Mouse (Mus musculus) heart, postnatal 25 days (tissue): ENCODE results near the gene Tigd4. TPM values are rescaled to one million over a fixed set of nuclear protein-coding genes. Genes with fewer than 3 reads are reported as not detected.

Experiments
- DNase-seq: peaks from one replicate; pipeline ENCODE4 v3.0.0; 2022; ENCODE audit warnings: low spot score
- intact Hi-C: fragments of 180-260 bp; cut with DNase I; formaldehyde crosslinking; loops from one replicate; pipeline ENCODE4 v1.15.1; 2025
- total RNA-seq, 2 experiments: library from RNA; stranded (reverse); gene quantifications; 2 replicates each; pipeline ENCODE4 v1.2.3; 2021

Gene Tigd4
- total RNA-seq, 2 experiments from 2014 or later: 0.08 TPM; not detected in 1

DNA sequence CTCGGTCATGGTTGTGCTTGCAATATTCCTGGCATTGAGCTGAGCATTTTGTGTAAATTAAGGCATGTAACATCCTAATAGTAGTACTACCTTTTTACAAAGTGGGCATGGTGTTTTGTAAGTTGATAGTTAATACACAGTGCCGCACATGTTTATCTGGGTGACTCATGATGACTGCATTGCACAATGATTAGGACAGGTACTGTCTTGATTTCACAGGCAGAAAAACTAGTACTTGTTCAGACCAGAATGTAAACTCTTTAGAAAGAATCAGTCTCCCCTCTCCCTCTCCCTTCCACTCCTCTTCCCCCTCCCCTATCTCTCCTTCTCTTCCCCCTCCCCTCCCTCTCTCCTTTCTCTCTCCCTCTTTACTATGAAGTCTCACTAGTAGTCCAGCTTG lies 9.4 kb downstream of the Tigd4 start:
- intact Hi-C loops: no loop called here
- no peak for DNase-seq

GRCm38 (mm10) chr3:84603212-84603611 lies 9.8 kb downstream of the Tigd4 start:
- intact Hi-C loops: no loop called here
- no peak for DNase-seq

GRCm38 (mm10) chr3:84610183-84610710 lies 16.9 kb downstream of the Tigd4 start:
- DNase-seq: no peak

DNA sequence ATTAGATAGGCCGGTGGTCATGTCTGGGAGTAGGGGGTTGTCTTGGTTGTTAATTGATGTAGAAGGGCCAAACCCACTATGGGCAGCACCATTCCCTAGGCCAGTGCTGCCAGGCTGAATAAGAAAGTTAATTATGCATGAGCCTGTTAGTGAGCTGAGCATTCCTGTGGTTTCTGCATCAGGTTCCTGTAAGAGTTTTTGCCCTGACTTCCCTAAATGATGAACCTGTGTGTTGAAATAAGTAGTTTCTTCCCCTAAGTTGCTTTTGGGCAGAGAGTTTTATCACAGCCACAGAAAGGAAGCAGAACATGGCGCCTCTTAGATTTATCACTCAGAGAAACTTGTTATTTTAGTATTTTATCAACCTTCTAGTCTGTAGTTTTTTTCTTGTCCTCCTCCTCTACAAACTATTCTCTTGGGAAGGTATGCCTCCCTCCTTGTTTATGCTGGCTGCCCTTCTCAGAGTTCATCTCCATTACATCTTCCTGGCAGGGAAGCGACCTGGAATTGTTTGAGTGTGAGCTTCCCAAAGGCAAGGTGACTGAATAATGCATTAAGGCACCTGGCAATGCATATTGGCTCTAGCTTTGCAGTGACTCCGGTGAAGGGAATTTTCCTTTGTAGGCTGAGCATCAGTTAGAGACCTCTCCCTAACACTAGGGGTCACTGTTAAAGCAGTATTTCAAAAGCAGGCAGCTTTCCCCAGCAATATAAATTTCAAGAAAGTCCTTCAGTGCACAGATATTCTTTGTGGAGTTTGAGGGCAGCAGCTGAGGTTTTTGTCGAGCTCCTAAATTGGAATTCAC lies 21.9 kb downstream of the Tigd4 start:
- no peak for DNase-seq
- intact Hi-C loops: loop anchor here (2.0 to 5.0 kb wide), 2 partner anchors 228 to 277 kb away; no protein-coding TSS in a partner anchor

More at GRCm38 (mm10) chr3:84610183-84610710, 16.9 kb downstream of the Tigd4 start:
- intact Hi-C loops: no loop called here

DNA sequence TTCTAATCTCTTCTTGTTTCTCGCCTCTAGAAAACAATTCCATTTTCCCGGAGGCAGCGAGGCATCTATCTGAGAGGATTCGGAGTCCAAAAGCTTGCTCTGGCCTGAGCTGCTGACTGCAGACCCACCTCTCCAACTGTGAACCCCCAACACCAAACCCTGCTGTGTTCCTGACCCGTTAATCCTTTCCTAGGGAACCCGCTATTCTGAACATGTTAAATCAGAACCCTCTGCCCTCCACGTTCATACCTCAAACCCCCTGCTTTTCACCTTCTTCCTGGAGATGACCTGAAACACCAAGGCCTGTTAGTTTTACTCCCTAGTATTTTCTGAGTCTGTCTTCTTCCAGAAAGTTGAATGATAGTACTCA lies 22.5 kb downstream of the Tigd4 start:
- intact Hi-C loops: loop anchor here (1.0 to 5.0 kb wide), 4 partner anchors 77 to 290 kb away; no protein-coding TSS in a partner anchor
- DNase-seq: no peak

GRCm38 (mm10) chr3:84618627-84619026 lies 25.3 kb downstream of the Tigd4 start:
- no peak for DNase-seq
- intact Hi-C loops: loop anchor here (5.0 kb wide), 1 partner anchor 274 kb away; no protein-coding TSS in a partner anchor

DNA sequence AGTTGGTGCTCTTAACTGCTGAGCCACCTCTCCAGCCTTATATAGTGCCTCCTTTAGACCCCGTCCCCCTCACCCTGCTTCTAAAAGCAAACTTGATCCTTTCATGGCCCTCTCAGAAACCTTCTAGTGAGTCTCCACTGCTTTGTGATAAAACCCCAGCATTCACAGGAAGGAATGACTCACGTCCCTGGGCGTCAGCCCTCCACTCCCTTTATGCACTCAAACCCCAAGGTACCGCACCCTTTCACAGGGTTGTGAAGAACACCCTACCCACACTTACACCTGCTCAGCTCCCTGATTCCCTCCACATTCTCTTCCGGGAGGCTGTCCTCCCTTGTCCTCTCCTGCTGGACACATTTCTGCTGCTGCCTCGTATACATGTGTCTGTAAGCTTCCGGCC lies 25.7 kb downstream of the Tigd4 start:
- no peak for DNase-seq
- intact Hi-C loops: loop anchor here (5.0 kb wide), 1 partner anchor 273 kb away; no protein-coding TSS in a partner anchor

- no peak for DNase-seq
- intact Hi-C loops: loop anchor here (5.0 kb wide), 1 partner anchor 273 kb away; no protein-coding TSS in a partner anchor
These were observed 26.4 kb downstream of the Tigd4 start for GRCm38 (mm10) chr3:84619725-84620124.

GRCm38 (mm10) chr3:84622026-84622425 lies 28.7 kb downstream of the Tigd4 start:
- DNase-seq: no peak
- intact Hi-C loops: no loop called here

DNA sequence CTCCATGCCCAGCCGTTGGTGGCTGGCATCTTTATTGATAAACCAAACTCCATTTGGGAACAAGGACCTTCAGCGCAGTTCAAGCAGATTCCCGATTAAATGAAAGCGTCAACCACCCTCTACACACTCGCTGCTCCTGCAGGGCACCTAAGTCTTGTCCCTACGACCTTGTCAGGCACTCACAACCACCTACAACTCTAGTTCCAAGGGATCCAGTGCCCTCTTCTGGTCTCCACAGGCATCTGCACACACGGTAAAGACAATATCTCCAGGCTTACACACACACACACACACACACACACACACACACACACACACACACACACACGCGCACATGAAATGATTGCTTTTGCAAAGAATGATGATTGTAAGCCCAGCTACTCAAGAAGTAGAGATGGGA lies 38.2 kb downstream of the Tigd4 start:
- intact Hi-C loops: no loop called here
- no peak for DNase-seq

- DNase-seq: no peak
- intact Hi-C loops: no loop called here
These were observed 43.7 kb downstream of the Tigd4 start for GRCm38 (mm10) chr3:84637095-84637494.

- no peak for DNase-seq
- intact Hi-C loops: no loop called here
These were observed 44.7 kb downstream of the Tigd4 start for GRCm38 (mm10) chr3:84637890-84638578.

- no peak for DNase-seq
- intact Hi-C loops: no loop called here
These were observed 45.5 kb downstream of the Tigd4 start for GRCm38 (mm10) chr3:84638858-84639257.

- intact Hi-C loops: no loop called here
- no peak for DNase-seq
These were observed 46.6 kb downstream of the Tigd4 start for GRCm38 (mm10) chr3:84639767-84640500.

DNA sequence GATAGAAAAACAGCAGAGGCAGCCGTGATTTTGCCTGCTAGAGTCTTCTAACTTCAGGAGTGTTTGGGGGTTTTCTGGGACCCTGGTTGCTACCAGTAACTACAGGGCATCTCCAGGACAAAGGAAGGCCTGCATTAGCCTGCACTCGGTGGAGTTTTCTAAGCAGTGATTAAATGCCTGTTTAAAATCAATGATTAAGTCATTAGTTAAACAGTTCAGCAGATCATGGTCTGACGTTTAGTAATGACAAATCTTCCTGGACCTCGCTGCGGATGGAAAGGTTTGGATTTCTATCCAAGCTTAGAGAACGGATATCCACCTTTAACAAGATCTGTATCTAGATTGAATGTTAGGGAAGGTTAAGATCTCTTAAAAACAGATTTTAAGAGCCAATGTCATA lies 47.2 kb downstream of the Tigd4 start:
- intact Hi-C loops: no loop called here
- no peak for DNase-seq

GRCm38 (mm10) chr3:84641391-84641790 lies 48.0 kb downstream of the Tigd4 start:
- DNase-seq: no peak
- intact Hi-C loops: no loop called here

GRCm38 (mm10) chr3:84642942-84643341 lies 49.6 kb downstream of the Tigd4 start:
- intact Hi-C loops: no loop called here
- no peak for DNase-seq

DNA sequence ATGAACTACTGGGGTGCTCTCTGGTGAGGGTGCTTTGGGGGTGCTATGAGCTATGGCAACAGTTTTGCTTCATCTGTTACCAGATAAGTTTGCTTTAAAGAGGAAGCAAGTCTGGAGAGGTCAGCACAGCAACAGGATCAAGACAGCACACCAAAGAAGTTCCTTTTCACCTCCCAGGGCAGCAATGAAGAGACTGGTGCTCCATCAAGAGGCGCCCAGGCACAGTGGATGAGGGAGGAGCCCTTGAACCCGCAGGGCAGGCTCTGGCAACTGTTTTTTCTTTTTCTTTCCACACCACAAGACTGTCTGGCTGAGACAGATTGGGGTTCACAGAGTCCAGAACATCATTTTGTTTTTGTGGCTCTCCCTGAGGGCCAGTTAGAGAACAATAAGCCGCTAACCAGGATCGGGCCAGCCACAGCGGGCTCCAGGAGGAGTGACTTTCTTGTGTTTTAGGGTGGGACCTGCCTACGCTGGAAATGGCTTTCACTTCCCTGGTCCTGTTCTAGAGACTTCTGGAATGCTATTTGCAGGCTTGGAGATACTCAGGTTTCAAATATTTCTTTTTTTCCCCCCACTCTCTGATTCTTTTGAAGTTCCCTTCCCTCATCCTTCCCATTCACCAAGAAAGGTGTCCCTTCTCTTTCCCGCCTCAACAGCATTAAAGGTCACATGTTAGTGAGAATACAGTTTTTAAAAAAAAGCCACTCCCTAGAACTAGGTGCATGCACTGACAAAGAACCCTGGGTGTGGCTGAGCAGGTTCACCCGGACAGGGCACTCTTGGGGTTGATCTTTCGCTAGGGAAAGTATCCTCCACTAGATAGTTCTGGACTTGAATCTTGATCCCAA lies 52.0 kb downstream of the Tigd4 start:
- intact Hi-C loops: no loop called here
- DNase-seq: no peak

DNA sequence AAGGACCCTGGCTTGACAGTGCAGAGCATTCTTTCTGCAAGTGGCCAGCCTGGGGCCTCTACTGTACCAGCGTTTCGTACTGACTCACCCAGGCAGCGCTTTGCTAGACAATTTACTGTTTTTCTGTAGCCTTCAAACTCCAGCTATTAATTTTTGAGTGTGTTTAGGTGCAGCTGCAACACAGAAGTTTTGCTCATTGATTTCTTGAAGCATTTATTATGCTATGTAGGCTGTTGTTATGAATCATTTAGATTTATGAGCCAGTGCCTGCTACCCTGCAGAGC lies 52.6 kb downstream of the Tigd4 start:
- no peak for DNase-seq
- intact Hi-C loops: no loop called here
